Mouse (Mus musculus) limb, embryonic 14.5 days (tissue): ENCODE results near the gene Gm11937. TPM values are rescaled to one million over a fixed set of nuclear protein-coding genes. Genes with fewer than 3 reads are reported as not detected.

ENCODE experiments used
- ATAC-seq: fragments of 200-750 bp; cut with Nextera tagmentation; 2 replicates; pipeline ENCODE4 v1.8.0; 2017; ENCODE audit warnings: low read depth, moderate number of reproducible peaks, moderate TSS enrichment; ENCODE audit not compliant: low FRiP score
- DNase-seq: peaks from one replicate; pipeline ENCODE4 v3.0.0-alpha.2; 2015; ENCODE audit warnings: low spot score
- H3K27ac ChIP-seq: fragments of 300-500 bp; sonication (generic); replicated peaks from 2 replicates; pipeline ENCODE4 v1.5.1; 2014; ENCODE audit warnings: low read depth, mild to moderate bottlenecking, low read length, moderate library complexity, mixed read lengths
- H3K27me3 ChIP-seq: fragments of 300-500 bp; sonication (generic); 2 replicates; pipeline ENCODE4 v1.6.1; 2014; ENCODE audit warnings: low read length, mixed read lengths; ENCODE audit not compliant: control insufficient read depth, insufficient read depth
- H3K36me3 ChIP-seq: fragments of 300-500 bp; sonication (generic); 2 replicates; pipeline ENCODE4 v1.6.1; 2014; ENCODE audit warnings: mild to moderate bottlenecking, low read length, moderate library complexity, mixed read lengths; ENCODE audit not compliant: control insufficient read depth, insufficient read depth
- H3K4me1 ChIP-seq: fragments of 300-500 bp; sonication (generic); 2 replicates; pipeline ENCODE4 v1.6.1; 2014; ENCODE audit warnings: antibody characterized with exemption, low read length, mixed read lengths; ENCODE audit not compliant: control insufficient read depth, insufficient read depth
- H3K4me2 ChIP-seq: fragments of 300-500 bp; sonication (generic); replicated peaks from 2 replicates; pipeline ENCODE4 v1.6.1; 2014; ENCODE audit warnings: low read depth, mild to moderate bottlenecking, low read length, moderate library complexity; ENCODE audit not compliant: severe bottlenecking
- H3K4me3 ChIP-seq: fragments of 300-500 bp; sonication (generic); replicated peaks from 2 replicates; pipeline ENCODE4 v1.5.1; 2014; ENCODE audit warnings: low read length
- H3K9ac ChIP-seq: fragments of 300-500 bp; sonication (generic); 2 replicates; pipeline ENCODE4 v1.6.1; 2014; ENCODE audit warnings: mild to moderate bottlenecking, low read depth, low read length, moderate library complexity; ENCODE audit not compliant: severe bottlenecking
- H3K9me3 ChIP-seq: fragments of 300-500 bp; sonication (generic); 2 replicates; pipeline ENCODE4 v1.6.1; 2016; ENCODE audit warnings: low read length; ENCODE audit not compliant: control insufficient read depth
- POLR2A ChIP-seq: fragments of 200-500 bp; IDR thresholded peaks from 2 replicates; pipeline ENCODE4 v1.8.0; 2012; ENCODE audit warnings: inconsistent platforms, mild to moderate bottlenecking, moderate library complexity, borderline replicate concordance; ENCODE audit not compliant: insufficient read depth, insufficient read length; ENCODE audit errors: extremely low read depth
- WGBS: fragments of 180-500 bp; shearing (Covaris S2); extraction: QIAGEN DNeasy Blood & Tissue Kit; methylation state at CpG from one replicate; pipeline ENCODE4 v1.1.7; 2014; 5-methylcytosine and 5-hydroxymethylcytosine counted together
- polyA plus RNA-seq, 2 experiments: library from polyadenylated mRNA; depleted of rRNA in 1 of 2; stranded (reverse) in 1 of 2; unstranded in 1 of 2; fragments of >200 nt; fragmentation: Nextera tagmentation in 1 of 2; extraction: Ambion mirVana in 1 of 2; gene quantifications; 2 replicates each; pipeline versions ENCODE4 v1.2.1 to v1.2.3; 2012 to 2014

Gene Gm11937
- polyA plus RNA-seq, 2 experiments: not detected

DNA sequence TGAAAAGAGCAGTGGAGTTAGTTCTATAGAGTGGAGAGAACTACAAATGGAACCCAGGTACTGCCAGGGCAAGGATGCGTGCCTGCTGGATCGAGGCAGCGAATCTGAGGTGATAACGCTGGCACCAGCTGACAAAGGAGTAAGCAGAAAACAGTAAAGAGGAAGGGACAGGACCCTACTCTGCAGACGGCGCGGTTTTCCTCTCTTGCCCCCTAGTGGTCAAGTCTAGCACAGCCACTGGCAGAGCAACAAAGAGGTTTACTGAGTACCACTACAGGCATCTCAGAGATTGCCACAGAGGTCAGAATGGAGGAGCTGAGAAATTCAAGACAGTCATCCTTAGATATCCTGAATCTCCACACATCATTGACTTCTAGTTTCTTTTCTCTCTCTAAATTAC is 35.9 kb downstream of the Gm11937 start:
- Histone ChIP-seq H3K4me3 (no peak overlapping the region), H3K9ac (no peak overlapping the region), H3K27ac (no peak overlapping the region), H3K9me3 (no peaks in the 10 kb centered on the region), H3K36me3 (no peaks in the 10 kb centered on the region), H3K4me2 (0 out of 2 replicates have a peak overlapping the region, but pooled peaks have one; percentile 4), H3K27me3 (no peaks in the 10 kb centered on the region), H3K4me1 (no peaks in the 10 kb centered on the region)
- no peak for ATAC-seq
- DNase-seq: peak; percentile 72
- no peak for TF ChIP-seq POLR2A
- WGBS: 1% methylated on average over 7 of the region's 7 CpGs

- H3K4me2 ChIP-seq: no peak overlapping the region
- no peak for TF ChIP-seq POLR2A
Measured at GRCm38 (mm10) chr11:99573164-99573563, 36.8 kb downstream of the Gm11937 start.

GRCm38 (mm10) chr11:99566530-99566929 is 43.5 kb downstream of the Gm11937 start, which contains the start of gene Krtap3-1:
TSS of gene Krtap3-1 (minus strand) at chr11:99566630.
- no peaks in the 10 kb centered on the region for H3K27me3 ChIP-seq
- H3K4me3 ChIP-seq: no peak within 1 kb of the TSS
- no peak within 1 kb of the TSS for H3K9ac ChIP-seq
- no peak within 1 kb of the TSS for H3K4me2 ChIP-seq
- H3K4me1 ChIP-seq: no peaks in the 10 kb centered on the region
- TF ChIP-seq POLR2A: no peak
- no peaks in the 10 kb centered on the region for H3K36me3 ChIP-seq
- DNase-seq (no peak), ATAC-seq (no peak)
- H3K9me3 ChIP-seq: no peaks in the 10 kb centered on the region
- no peak within 1 kb of the TSS for H3K27ac ChIP-seq
- WGBS: 62% methylated on average over 7 of the region's 7 CpGs

More at GRCm38 (mm10) chr11:99573164-99573563, 36.8 kb downstream of the Gm11937 start:
- H3K9ac ChIP-seq: no peak overlapping the region
- H3K36me3 ChIP-seq: no peaks in the 10 kb centered on the region
- no peaks in the 10 kb centered on the region for H3K4me1 ChIP-seq
- no peak overlapping the region for H3K4me3 ChIP-seq
- ATAC-seq (no peak), DNase-seq (no peak)
- no peaks in the 10 kb centered on the region for H3K9me3 ChIP-seq
- WGBS: 71% methylated on average over 4 of the region's 4 CpGs
- no peak overlapping the region for H3K27ac ChIP-seq
- no peaks in the 10 kb centered on the region for H3K27me3 ChIP-seq

DNA sequence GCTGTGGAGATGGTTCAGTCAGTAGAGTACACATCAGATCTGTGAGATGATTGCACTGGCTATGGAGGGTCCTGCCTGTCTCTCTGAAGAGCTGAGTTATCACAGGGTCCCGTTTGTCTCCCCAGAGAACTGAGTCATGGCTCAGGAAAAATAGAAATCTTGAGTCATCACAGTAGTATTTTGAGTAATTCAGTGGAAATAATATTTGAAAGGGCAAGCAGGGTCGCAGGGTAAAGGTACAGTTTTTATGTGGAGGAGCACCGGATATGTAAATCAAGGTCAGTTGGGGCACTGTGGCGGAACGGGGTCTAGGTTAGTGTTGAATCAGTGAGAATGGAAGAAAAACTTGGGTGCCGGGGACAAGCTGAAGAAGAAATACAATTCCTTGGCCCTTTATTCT is 47.4 kb downstream of the Gm11937 start:
- H3K27me3 ChIP-seq: no peaks in the 10 kb centered on the region
- WGBS: 87% methylated on average over 6 of the region's 6 CpGs
- no peaks in the 10 kb centered on the region for H3K4me1 ChIP-seq
- ATAC-seq (no peak), DNase-seq (no peak)
- no peaks in the 10 kb centered on the region for H3K36me3 ChIP-seq
- no peak overlapping the region for H3K4me2 ChIP-seq
- no peak overlapping the region for H3K27ac ChIP-seq
- H3K4me3 ChIP-seq: no peak overlapping the region
- no peak for TF ChIP-seq POLR2A
- no peak overlapping the region for H3K9ac ChIP-seq
- H3K9me3 ChIP-seq: no peaks in the 10 kb centered on the region

Other genes starting within 250 kb of the Gm11937 start
Only the 30 nearest of the 37 such genes appear.
- gene Krt12, start 187.9 kb downstream of the Gm11937 start, polyA plus RNA-seq (2012; rRNA removed): 0.03 TPM in 1 of 2 replicates, not detected in the other
- 0.11 TPM in 1 of 2 replicates, not detected in the other for gene Krt12, start 187.9 kb downstream of the Gm11937 start, polyA plus RNA-seq (2014; fragmentation: Nextera tagmentation; extraction: Ambion mirVana)
- gene Krt20, start 172.0 kb downstream of the Gm11937 start, polyA plus RNA-seq (2012; rRNA removed): 0.24 and 0.26 TPM in 2 replicates
- gene Krt20, start 172.0 kb downstream of the Gm11937 start, polyA plus RNA-seq (2014; fragmentation: Nextera tagmentation; extraction: Ambion mirVana): 0.26 and 0.37 TPM in 2 replicates
- 0.51 and 1.2 TPM in 2 replicates for gene Krt23, start 117.1 kb downstream of the Gm11937 start, polyA plus RNA-seq (2012; rRNA removed)
- gene Krt23, start 117.1 kb downstream of the Gm11937 start, polyA plus RNA-seq (2014; fragmentation: Nextera tagmentation; extraction: Ambion mirVana): 2.7 and 3.7 TPM in 2 replicates
- gene Krt39, start 88.9 kb downstream of the Gm11937 start, polyA plus RNA-seq (2012; rRNA removed): not detected in 2 replicates
- not detected in 2 replicates for gene Krt39, start 88.9 kb downstream of the Gm11937 start, polyA plus RNA-seq (2014; fragmentation: Nextera tagmentation; extraction: Ambion mirVana)
- gene Krt40, start 67.0 kb downstream of the Gm11937 start, polyA plus RNA-seq (2012; rRNA removed): not detected in 2 replicates
- gene Krt40, start 67.0 kb downstream of the Gm11937 start, polyA plus RNA-seq (2014; fragmentation: Nextera tagmentation; extraction: Ambion mirVana): not detected in 2 replicates
- gene Krtap3-3, start 59.3 kb downstream of the Gm11937 start, polyA plus RNA-seq (2012; rRNA removed): 0.09 TPM in 1 of 2 replicates, not detected in the other
- not detected in 2 replicates for gene Krtap3-3, start 59.3 kb downstream of the Gm11937 start, polyA plus RNA-seq (2014; fragmentation: Nextera tagmentation; extraction: Ambion mirVana)
- gene Krtap3-2, start 53.3 kb downstream of the Gm11937 start, polyA plus RNA-seq (2012; rRNA removed): not detected in 2 replicates
- gene Krtap3-2, start 53.3 kb downstream of the Gm11937 start, polyA plus RNA-seq (2014; fragmentation: Nextera tagmentation; extraction: Ambion mirVana): not detected in 2 replicates
- gene Gm11939, start 50.7 kb downstream of the Gm11937 start, polyA plus RNA-seq (2012; rRNA removed): not detected in 2 replicates
- not detected in 2 replicates for gene Gm11939, start 50.7 kb downstream of the Gm11937 start, polyA plus RNA-seq (2014; fragmentation: Nextera tagmentation; extraction: Ambion mirVana)
- not detected in 2 replicates for gene Krtap3-1, start 43.6 kb downstream of the Gm11937 start, polyA plus RNA-seq (2012; rRNA removed)
- gene Krtap3-1, start 43.6 kb downstream of the Gm11937 start, polyA plus RNA-seq (2014; fragmentation: Nextera tagmentation; extraction: Ambion mirVana): not detected in 2 replicates
- gene Krtap1-5, start 29.2 kb downstream of the Gm11937 start, polyA plus RNA-seq (2012; rRNA removed): not detected in 2 replicates
- gene Krtap1-5, start 29.2 kb downstream of the Gm11937 start, polyA plus RNA-seq (2014; fragmentation: Nextera tagmentation; extraction: Ambion mirVana): not detected in 2 replicates
- gene Krtap1-4, start 26.5 kb downstream of the Gm11937 start, polyA plus RNA-seq (2012; rRNA removed): not detected in 2 replicates
- gene Krtap1-4, start 26.5 kb downstream of the Gm11937 start, polyA plus RNA-seq (2014; fragmentation: Nextera tagmentation; extraction: Ambion mirVana): not detected in 2 replicates
- gene Krtap1-3, start 18.9 kb downstream of the Gm11937 start, polyA plus RNA-seq (2012; rRNA removed): not detected in 2 replicates
- not detected in 2 replicates for gene Krtap1-3, start 18.9 kb downstream of the Gm11937 start, polyA plus RNA-seq (2014; fragmentation: Nextera tagmentation; extraction: Ambion mirVana)
- gene Krtap9-3, start 12.1 kb downstream of the Gm11937 start, polyA plus RNA-seq (2012; rRNA removed): not detected in 2 replicates
- gene Krtap9-3, start 12.1 kb downstream of the Gm11937 start, polyA plus RNA-seq (2014; fragmentation: Nextera tagmentation; extraction: Ambion mirVana): not detected in 2 replicates
- not detected in 2 replicates for gene Gm11938, start 6.9 kb downstream of the Gm11937 start, polyA plus RNA-seq (2012; rRNA removed)
- not detected in 2 replicates for gene Gm11938, start 6.9 kb downstream of the Gm11937 start, polyA plus RNA-seq (2014; fragmentation: Nextera tagmentation; extraction: Ambion mirVana)
- gene Krtap2-4, start 4.7 kb upstream of the Gm11937 start, polyA plus RNA-seq (2012; rRNA removed): not detected in 2 replicates
- gene Krtap2-4, start 4.7 kb upstream of the Gm11937 start, polyA plus RNA-seq (2014; fragmentation: Nextera tagmentation; extraction: Ambion mirVana): not detected in 2 replicates
- gene Gm11562, start 10.2 kb upstream of the Gm11937 start, polyA plus RNA-seq (2012; rRNA removed): not detected in 2 replicates
- gene Gm11562, start 10.2 kb upstream of the Gm11937 start, polyA plus RNA-seq (2014; fragmentation: Nextera tagmentation; extraction: Ambion mirVana): not detected in 2 replicates
- gene Krtap4-1, start 18.0 kb upstream of the Gm11937 start, polyA plus RNA-seq (2012; rRNA removed): not detected in 2 replicates
- not detected in 2 replicates for gene Krtap4-1, start 18.0 kb upstream of the Gm11937 start, polyA plus RNA-seq (2014; fragmentation: Nextera tagmentation; extraction: Ambion mirVana)
- not detected in 2 replicates for gene Krtap4-2, start 24.9 kb upstream of the Gm11937 start, polyA plus RNA-seq (2012; rRNA removed)
- not detected in 2 replicates for gene Krtap4-2, start 24.9 kb upstream of the Gm11937 start, polyA plus RNA-seq (2014; fragmentation: Nextera tagmentation; extraction: Ambion mirVana)
- not detected in 2 replicates for gene Krtap4-7, start 33.9 kb upstream of the Gm11937 start, polyA plus RNA-seq (2012; rRNA removed)
- not detected in 2 replicates for gene Krtap4-7, start 33.9 kb upstream of the Gm11937 start, polyA plus RNA-seq (2014; fragmentation: Nextera tagmentation; extraction: Ambion mirVana)
- not detected in 2 replicates for gene Gm11555, start 40.0 kb upstream of the Gm11937 start, polyA plus RNA-seq (2012; rRNA removed)
- gene Gm11555, start 40.0 kb upstream of the Gm11937 start, polyA plus RNA-seq (2014; fragmentation: Nextera tagmentation; extraction: Ambion mirVana): not detected in 2 replicates
- gene Gm11563, start 48.8 kb upstream of the Gm11937 start, polyA plus RNA-seq (2012; rRNA removed): not detected in 2 replicates
- not detected in 2 replicates for gene Gm11563, start 48.8 kb upstream of the Gm11937 start, polyA plus RNA-seq (2014; fragmentation: Nextera tagmentation; extraction: Ambion mirVana)
- gene Krtap4-6, start 55.8 kb upstream of the Gm11937 start, polyA plus RNA-seq (2012; rRNA removed): not detected in 2 replicates
- not detected in 2 replicates for gene Krtap4-6, start 55.8 kb upstream of the Gm11937 start, polyA plus RNA-seq (2014; fragmentation: Nextera tagmentation; extraction: Ambion mirVana)
- not detected in 2 replicates for gene Gm14190, start 80.6 kb upstream of the Gm11937 start, polyA plus RNA-seq (2012; rRNA removed)
- gene Gm14190, start 80.6 kb upstream of the Gm11937 start, polyA plus RNA-seq (2014; fragmentation: Nextera tagmentation; extraction: Ambion mirVana): not detected in 2 replicates
- not detected in 2 replicates for gene Gm14180, start 124.1 kb upstream of the Gm11937 start, polyA plus RNA-seq (2012; rRNA removed)
- not detected in 2 replicates for gene Gm14180, start 124.1 kb upstream of the Gm11937 start, polyA plus RNA-seq (2014; fragmentation: Nextera tagmentation; extraction: Ambion mirVana)
- not detected in 2 replicates for gene Gm11595, start 162.7 kb upstream of the Gm11937 start, polyA plus RNA-seq (2012; rRNA removed)
- gene Gm11595, start 162.7 kb upstream of the Gm11937 start, polyA plus RNA-seq (2014; fragmentation: Nextera tagmentation; extraction: Ambion mirVana): not detected in 2 replicates
- gene Krtap4-8, start 170.5 kb upstream of the Gm11937 start, polyA plus RNA-seq (2012; rRNA removed): not detected in 2 replicates
- gene Krtap4-8, start 170.5 kb upstream of the Gm11937 start, polyA plus RNA-seq (2014; fragmentation: Nextera tagmentation; extraction: Ambion mirVana): not detected in 2 replicates
- gene Krtap4-9, start 175.0 kb upstream of the Gm11937 start, polyA plus RNA-seq (2012; rRNA removed): not detected in 2 replicates
- not detected in 2 replicates for gene Krtap4-9, start 175.0 kb upstream of the Gm11937 start, polyA plus RNA-seq (2014; fragmentation: Nextera tagmentation; extraction: Ambion mirVana)
- gene Gm11596, start 183.3 kb upstream of the Gm11937 start, polyA plus RNA-seq (2012; rRNA removed): not detected in 2 replicates
- gene Gm11596, start 183.3 kb upstream of the Gm11937 start, polyA plus RNA-seq (2014; fragmentation: Nextera tagmentation; extraction: Ambion mirVana): not detected in 2 replicates
- gene Gm11569, start 188.7 kb upstream of the Gm11937 start, polyA plus RNA-seq (2012; rRNA removed): not detected in 2 replicates
- gene Gm11569, start 188.7 kb upstream of the Gm11937 start, polyA plus RNA-seq (2014; fragmentation: Nextera tagmentation; extraction: Ambion mirVana): not detected in 2 replicates
- not detected in 2 replicates for gene Gm11554, start 194.3 kb upstream of the Gm11937 start, polyA plus RNA-seq (2012; rRNA removed)
- gene Gm11554, start 194.3 kb upstream of the Gm11937 start, polyA plus RNA-seq (2014; fragmentation: Nextera tagmentation; extraction: Ambion mirVana): not detected in 2 replicates